Mouse (Mus musculus): ENCODE measurements around the gene Nmnat3.

DNA sequence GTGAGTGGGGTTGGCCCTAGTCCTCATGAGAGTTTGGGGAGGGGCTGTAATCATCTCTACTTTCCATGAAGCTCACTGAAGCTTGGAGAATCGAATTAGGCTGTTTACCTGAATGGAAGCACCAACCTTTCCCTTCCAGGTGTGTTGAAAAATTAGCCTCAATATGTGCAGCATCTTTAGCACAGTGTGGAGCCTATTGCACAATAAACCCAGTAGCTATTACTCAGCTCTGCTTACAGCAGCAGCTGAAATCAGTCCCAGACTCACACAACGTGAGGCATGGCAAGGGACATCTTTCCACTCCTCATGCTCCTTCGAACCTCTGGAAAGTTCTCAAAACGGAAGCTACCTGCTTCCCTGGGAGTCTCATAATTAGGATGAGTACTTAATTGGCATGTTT lies 59.0 kb downstream of the Nmnat3 start:
- TF ChIP-seq MAFK (IDR thresholded peaks at IDR 0.05; ENCODE audit: insufficient read depth, low read depth, low read length) (no peak), ZC3H11A (IDR thresholded peaks at IDR 0.05; ENCODE audit: borderline replicate concordance, low read depth, low read length) (no peak), ZNF384 (IDR thresholded peaks at IDR 0.05; ENCODE audit: low read depth, low read length) (no peak)
